Mouse (Mus musculus) liver, embryonic 14.5 days (tissue): ENCODE measurements at regions not wholly inside any gene's neighbourhood (a gene's known extent, or its start where the extent isn't known, plus 50 kb on each side); places are given as distances from the start of the nearest gene placed in this dataset.

Experiments
- CTCF ChIP-seq: IDR thresholded peaks from 2 replicates; pipeline ENCODE4 v1.5.1; 2016; ENCODE audit warnings: antibody characterized with exemption, low read depth, control low read depth
- EP300 ChIP-seq: IDR thresholded peaks from 2 replicates; pipeline ENCODE4 v1.6.1; 2016; ENCODE audit warnings: antibody characterized with exemption, low read depth

DNA sequence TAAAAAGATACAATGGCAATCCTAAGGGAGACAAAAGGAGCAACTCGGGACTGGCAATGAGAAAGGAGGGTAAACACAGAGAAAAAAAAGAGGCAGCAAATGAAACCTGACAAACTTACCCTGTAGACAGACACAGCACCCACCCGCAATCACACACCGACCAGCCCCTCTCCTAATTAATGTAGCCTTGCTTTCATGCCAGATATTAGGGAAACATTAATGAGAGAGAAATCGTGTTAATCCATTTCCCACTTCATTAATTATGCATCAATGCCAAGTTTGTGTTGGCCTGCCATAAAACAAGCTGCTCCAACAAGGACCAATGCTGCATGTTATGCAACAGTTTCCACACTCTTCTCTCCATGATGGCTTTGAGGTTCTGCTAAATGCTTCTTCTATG lies 59.9 kb upstream of the S1pr1 start:
- TF ChIP-seq CTCF (no peak), EP300 (no peak)
